Mouse (Mus musculus): ENCODE results near the gene C330021F23Rik. TPM values are rescaled to one million over a fixed set of nuclear protein-coding genes. Genes with fewer than 3 reads are reported as not detected.

The C330021F23Rik gene
- polyA plus RNA-seq (2015; fragmentation: Nextera tagmentation; extraction: Ambion mirVana) = 0.50 and 0.77 TPM in 2 replicates

GRCm38 (mm10) chr8:3567641-3568371 is at the start of gene C330021F23Rik:
Gene C330021F23Rik, plus strand, starts transcription at chr8:3567990.
- WGBS = 1% methylated on average over 12 of the region's 12 CpGs
- Histone ChIP-seq H3K4me1 (replicated peaks) (peaks cover 6% of the 10 kb centered on the region), H3K4me2 (peak within 1 kb of the TSS; percentile 42), H3K9ac (0 out of 2 replicates have a peak within 1 kb of the TSS, but pooled peaks have one; percentile 6), H3K36me3 (no peaks in the 10 kb centered on the region), H3K27ac (replicated peaks) (no peak within 1 kb of the TSS), H3K27me3 (no peaks in the 10 kb centered on the region), H3K4me3 (no peak within 1 kb of the TSS), H3K9me3 (no peaks in the 10 kb centered on the region)
- no peak for ATAC-seq (ENCODE audit: low read depth)

- Histone ChIP-seq H3K36me3 (peaks cover 53% of the 10 kb centered on the region), H3K27ac (replicated peaks) (no peak overlapping the region), H3K9me3 (no peaks in the 10 kb centered on the region), H3K4me3 (no peak overlapping the region), H3K27me3 (no peaks in the 10 kb centered on the region), H3K4me2 (no peak overlapping the region), H3K4me1 (replicated peaks) (peaks cover 8% of the 10 kb centered on the region), H3K9ac (no peak overlapping the region)
- ATAC-seq (ENCODE audit: low read depth) = no peak
- WGBS = 93% methylated on average over 13 of the region's 13 CpGs
Measured at GRCm38 (mm10) chr8:3522007-3522697, 45.6 kb upstream of the C330021F23Rik start.

DNA sequence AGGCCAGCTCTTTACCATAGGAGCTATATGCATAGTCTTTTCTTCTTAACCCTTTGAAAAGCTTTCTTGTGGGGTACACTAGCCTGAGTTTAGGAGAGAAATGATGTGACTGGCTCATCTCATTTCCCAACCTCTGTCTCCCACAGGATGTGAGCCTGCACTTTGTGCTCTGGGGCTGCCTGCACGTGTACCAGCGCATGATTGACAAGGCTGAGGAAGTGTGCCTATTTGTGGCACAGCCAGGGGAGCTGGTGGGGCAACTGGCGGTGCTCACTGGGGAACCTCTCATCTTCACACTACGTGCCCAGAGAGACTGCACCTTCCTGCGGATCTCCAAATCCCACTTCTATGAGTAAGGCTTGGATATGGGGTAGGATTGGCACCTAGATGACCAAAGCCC is 37.0 kb upstream of the C330021F23Rik start:
- Histone ChIP-seq H3K9me3 (no peaks in the 10 kb centered on the region), H3K9ac (no peak overlapping the region), H3K27me3 (no peaks in the 10 kb centered on the region), H3K27ac (replicated peaks) (no peak overlapping the region), H3K36me3 (peaks cover 48% of the 10 kb centered on the region), H3K4me2 (no peak overlapping the region), H3K4me1 (replicated peaks) (no peaks in the 10 kb centered on the region), H3K4me3 (no peak overlapping the region)
- WGBS = 86% methylated on average over 5 of the region's 5 CpGs
- ATAC-seq (ENCODE audit: low read depth) = no peak

- Histone ChIP-seq H3K36me3 (peaks cover 52% of the 10 kb centered on the region), H3K27me3 (no peaks in the 10 kb centered on the region), H3K4me2 (no peak overlapping the region), H3K4me3 (no peak overlapping the region), H3K9me3 (no peaks in the 10 kb centered on the region), H3K9ac (no peak overlapping the region), H3K4me1 (replicated peaks) (no peaks in the 10 kb centered on the region), H3K27ac (replicated peaks) (no peak overlapping the region)
- 96% methylated on average over 18 of the region's 18 CpGs for WGBS
- ATAC-seq (ENCODE audit: low read depth) = no peak
Measured at GRCm38 (mm10) chr8:3531936-3532335, 35.9 kb upstream of the C330021F23Rik start.

- Histone ChIP-seq H3K27ac (replicated peaks) (no peak overlapping the region), H3K4me2 (no peak overlapping the region), H3K9ac (no peak overlapping the region), H3K27me3 (no peaks in the 10 kb centered on the region), H3K4me1 (replicated peaks) (no peaks in the 10 kb centered on the region), H3K36me3 (peaks cover 84% of the 10 kb centered on the region), H3K4me3 (no peak overlapping the region), H3K9me3 (no peaks in the 10 kb centered on the region)
- ATAC-seq (ENCODE audit: low read depth) = no peak
- 58% methylated on average over 15 of the region's 15 CpGs for WGBS
Measured at GRCm38 (mm10) chr8:3536053-3536841, 31.5 kb upstream of the C330021F23Rik start.

GRCm38 (mm10) chr8:3536940-3537339 is 30.9 kb upstream of the C330021F23Rik start:
- WGBS = 96% methylated on average over 9 of the region's 9 CpGs

DNA sequence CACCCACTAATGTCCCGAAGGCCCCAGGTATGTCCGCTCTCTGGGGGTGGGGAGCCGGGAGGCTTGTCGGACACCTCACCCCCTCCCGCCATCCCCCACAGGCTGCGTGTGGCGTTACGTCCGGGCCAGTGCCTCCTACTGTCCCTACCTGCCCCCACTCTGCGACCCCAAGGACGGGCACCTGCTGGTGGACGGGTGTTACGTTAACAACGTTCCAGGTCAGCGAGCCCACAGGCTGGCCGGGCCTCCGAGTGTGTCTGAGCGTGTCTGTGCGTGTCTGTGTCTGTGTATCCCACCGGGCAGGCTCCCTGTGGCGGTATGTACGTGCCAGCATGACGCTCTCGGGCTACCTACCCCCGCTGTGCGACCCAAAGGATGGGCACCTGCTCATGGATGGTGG is 30.1 kb upstream of the C330021F23Rik start:
- Histone ChIP-seq H3K4me1 (replicated peaks) (no peaks in the 10 kb centered on the region), H3K9me3 (no peaks in the 10 kb centered on the region), H3K4me2 (no peak overlapping the region), H3K9ac (no peak overlapping the region), H3K36me3 (peaks cover 83% of the 10 kb centered on the region), H3K27ac (replicated peaks) (no peak overlapping the region), H3K27me3 (no peaks in the 10 kb centered on the region), H3K4me3 (no peak overlapping the region)
- ATAC-seq (ENCODE audit: low read depth) = no peak
- 96% methylated on average over 26 of the region's 26 CpGs for WGBS

More at GRCm38 (mm10) chr8:3536940-3537339, 30.9 kb upstream of the C330021F23Rik start:
- H3K4me3 ChIP-seq = no peak overlapping the region
- no peak overlapping the region for H3K4me2 ChIP-seq
- H3K27me3 ChIP-seq = no peaks in the 10 kb centered on the region
- H3K4me1 ChIP-seq (replicated peaks) = no peaks in the 10 kb centered on the region
- peaks cover 84% of the 10 kb centered on the region for H3K36me3 ChIP-seq
- no peak for ATAC-seq (ENCODE audit: low read depth)
- H3K27ac ChIP-seq (replicated peaks) = no peak overlapping the region
- no peaks in the 10 kb centered on the region for H3K9me3 ChIP-seq
- no peak overlapping the region for H3K9ac ChIP-seq

- H3K4me1 ChIP-seq (replicated peaks) = no peaks in the 10 kb centered on the region
- H3K27me3 ChIP-seq = no peaks in the 10 kb centered on the region
- no peak overlapping the region for H3K27ac ChIP-seq (replicated peaks)
- H3K4me2 ChIP-seq = no peak overlapping the region
- no peak for ATAC-seq (ENCODE audit: low read depth)
- peaks cover 89% of the 10 kb centered on the region for H3K36me3 ChIP-seq
- H3K4me3 ChIP-seq = no peak overlapping the region
- WGBS = 86% methylated on average over 7 of the region's 7 CpGs
- no peak overlapping the region for H3K9ac ChIP-seq
- H3K9me3 ChIP-seq = no peaks in the 10 kb centered on the region
Measured at GRCm38 (mm10) chr8:3539146-3539545, 28.6 kb upstream of the C330021F23Rik start.

DNA sequence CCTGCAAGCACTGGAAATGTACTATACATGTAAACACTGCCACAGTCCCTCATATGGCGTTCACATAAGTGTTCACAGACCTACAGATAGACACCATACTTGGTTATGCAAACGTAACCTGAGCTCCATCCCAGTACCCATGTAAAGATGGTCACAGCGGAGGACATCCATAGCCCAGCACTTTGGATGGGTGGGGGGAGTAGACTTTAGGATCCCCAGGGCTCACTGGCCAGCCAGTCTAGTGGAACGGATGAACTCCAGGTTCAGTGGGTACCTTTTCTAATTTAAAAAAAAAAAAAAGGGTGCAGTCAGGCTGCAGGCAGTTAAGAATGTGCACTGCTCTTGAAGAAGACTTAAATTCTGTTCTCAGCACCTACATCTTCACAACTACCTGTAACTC is 27.7 kb upstream of the C330021F23Rik start:
- H3K36me3 ChIP-seq = peaks cover 98% of the 10 kb centered on the region
- no peak overlapping the region for H3K27ac ChIP-seq (replicated peaks)
- H3K4me2 ChIP-seq = no peak overlapping the region
- WGBS = 94% methylated on average over 4 of the region's 4 CpGs
- no peak overlapping the region for H3K9ac ChIP-seq
- H3K9me3 ChIP-seq = no peaks in the 10 kb centered on the region
- H3K27me3 ChIP-seq = no peaks in the 10 kb centered on the region
- no peaks in the 10 kb centered on the region for H3K4me1 ChIP-seq (replicated peaks)
- no peak overlapping the region for H3K4me3 ChIP-seq
- ATAC-seq (ENCODE audit: low read depth) = no peak

DNA sequence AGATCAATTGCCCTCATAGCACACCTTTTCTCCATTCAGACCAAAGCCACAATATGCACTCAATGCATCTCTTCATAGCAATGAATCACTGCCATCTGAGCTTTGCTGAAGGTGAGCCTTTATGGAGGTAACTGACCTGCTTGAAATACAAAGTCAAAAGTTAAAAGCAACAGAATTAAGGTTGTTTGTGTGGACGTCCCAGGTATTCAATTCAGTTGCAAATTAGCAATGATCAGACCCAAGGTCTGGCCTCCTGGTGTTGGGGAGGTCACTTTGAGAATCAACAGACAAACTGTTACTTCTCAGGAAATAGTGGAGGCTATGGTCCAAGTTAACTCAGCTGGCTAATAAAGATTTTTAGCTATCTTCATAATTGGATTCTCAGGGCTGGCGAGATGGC is 21.3 kb upstream of the C330021F23Rik start:
- Histone ChIP-seq H3K27ac (replicated peaks) (no peak overlapping the region), H3K4me2 (no peak overlapping the region), H3K36me3 (peaks cover 47% of the 10 kb centered on the region), H3K9me3 (no peaks in the 10 kb centered on the region), H3K27me3 (no peaks in the 10 kb centered on the region), H3K4me3 (no peak overlapping the region), H3K9ac (no peak overlapping the region), H3K4me1 (replicated peaks) (no peaks in the 10 kb centered on the region)
- no peak for ATAC-seq (ENCODE audit: low read depth)
- WGBS = 89% methylated on average over 2 of the region's 2 CpGs

- no peaks in the 10 kb centered on the region for H3K9me3 ChIP-seq
- no peaks in the 10 kb centered on the region for H3K27me3 ChIP-seq
- no peak overlapping the region for H3K27ac ChIP-seq (replicated peaks)
- no peaks in the 10 kb centered on the region for H3K4me1 ChIP-seq (replicated peaks)
- no peak overlapping the region for H3K4me2 ChIP-seq
- WGBS = 85% methylated on average over 1 of the region's 1 CpGs
- H3K36me3 ChIP-seq = 0 out of 2 replicates have a peak, but pooled peaks cover 1% of the 10 kb centered on the region
- H3K4me3 ChIP-seq = no peak overlapping the region
- H3K9ac ChIP-seq = no peak overlapping the region
- no peak for ATAC-seq (ENCODE audit: low read depth)
Measured at GRCm38 (mm10) chr8:3552240-3552639, 15.6 kb upstream of the C330021F23Rik start.

GRCm38 (mm10) chr8:3556114-3556513 is 11.7 kb upstream of the C330021F23Rik start:
- WGBS = 59% methylated on average over 4 of the region's 4 CpGs
- Histone ChIP-seq H3K27me3 (no peaks in the 10 kb centered on the region), H3K4me1 (replicated peaks) (no peaks in the 10 kb centered on the region), H3K36me3 (no peaks in the 10 kb centered on the region), H3K9me3 (no peaks in the 10 kb centered on the region), H3K27ac (replicated peaks) (no peak overlapping the region), H3K4me2 (no peak overlapping the region), H3K9ac (no peak overlapping the region), H3K4me3 (no peak overlapping the region)
- ATAC-seq (ENCODE audit: low read depth) = peak; percentile 89
